Mouse (Mus musculus): ENCODE data around the gene Nppc. TPM values are rescaled to one million over a fixed set of nuclear protein-coding genes. Genes with fewer than 3 reads are reported as not detected.

The Nppc gene
- 0.55 and 0.67 TPM in 2 replicates for polyA plus RNA-seq (2014; fragmentation: Nextera tagmentation; extraction: Ambion mirVana)

DNA sequence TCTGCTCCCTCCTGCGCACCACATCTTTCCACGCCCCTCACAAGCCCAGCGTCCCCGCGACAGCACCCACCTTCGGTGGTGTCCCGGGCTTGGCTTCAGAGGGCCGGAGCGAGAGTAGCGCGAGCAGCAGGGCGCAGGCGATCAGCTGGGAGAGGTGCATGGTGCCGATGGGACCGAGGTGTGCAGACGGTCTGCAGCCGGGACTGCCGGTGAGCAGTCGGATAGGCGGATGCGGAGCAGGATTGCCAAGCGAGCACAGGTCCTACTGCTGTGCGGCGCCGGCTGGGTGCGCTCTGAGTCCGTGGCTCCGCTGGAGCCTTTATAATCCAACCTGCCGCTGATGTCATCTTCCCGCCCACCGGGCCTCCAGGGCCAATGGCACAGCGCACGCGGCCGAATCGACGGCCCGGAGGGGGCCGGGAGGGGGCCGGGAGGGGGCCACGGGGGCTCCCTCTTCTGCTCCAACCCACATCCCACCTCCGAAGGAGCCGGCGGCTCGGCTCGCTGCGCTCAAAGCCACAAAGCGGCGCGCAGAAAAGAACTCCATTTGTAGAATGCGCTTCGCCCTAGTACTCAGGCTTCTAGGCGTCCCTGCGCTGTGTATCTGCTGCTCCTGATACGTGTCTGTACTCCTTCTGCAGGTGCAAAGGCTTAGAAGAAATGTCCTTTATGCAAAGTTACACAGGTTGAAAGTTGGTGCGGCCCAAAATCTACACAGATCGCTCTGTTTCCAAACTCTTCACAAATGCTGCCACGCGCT lies at the start of gene Nppc:
Nppc (minus strand) TSS at position 293 of the 760 bp plus-strand sequence.
- Histone ChIP-seq H3K4me1 (ENCODE audit: control insufficient read depth, insufficient read depth, low read length) (0 out of 2 replicates have a peak, but pooled peaks cover 2% of the 10 kb centered on the region), H3K9ac (ENCODE audit: low read length) (peak within 1 kb of the TSS; percentile 27; the same call in 1 of the 2 replicates), H3K27me3 (ENCODE audit: control insufficient read depth, insufficient read depth, low read length) (peaks cover 36% of the 10 kb centered on the region), H3K9me3 (ENCODE audit: control insufficient read depth, low read length) (no peaks in the 10 kb centered on the region), H3K36me3 (ENCODE audit: control insufficient read depth, insufficient read depth, low read length) (no peaks in the 10 kb centered on the region), H3K4me2 (ENCODE audit: low read depth, severe bottlenecking) (peak within 1 kb of the TSS; percentile 98), H3K27ac (replicated peaks; ENCODE audit: low read depth, low read length) (no peak within 1 kb of the TSS), H3K4me3 (ENCODE audit: low read depth, low read length) (peak within 1 kb of the TSS; percentile 48)
- DNase-seq (ENCODE audit: low spot score) (peak; percentile 78), ATAC-seq (ENCODE audit: insufficient number of reproducible peaks, low FRiP score, low TSS enrichment, low read depth) (peak; percentile 88)
- 4% methylated on average over 56 of the region's 59 CpGs for WGBS

DNA sequence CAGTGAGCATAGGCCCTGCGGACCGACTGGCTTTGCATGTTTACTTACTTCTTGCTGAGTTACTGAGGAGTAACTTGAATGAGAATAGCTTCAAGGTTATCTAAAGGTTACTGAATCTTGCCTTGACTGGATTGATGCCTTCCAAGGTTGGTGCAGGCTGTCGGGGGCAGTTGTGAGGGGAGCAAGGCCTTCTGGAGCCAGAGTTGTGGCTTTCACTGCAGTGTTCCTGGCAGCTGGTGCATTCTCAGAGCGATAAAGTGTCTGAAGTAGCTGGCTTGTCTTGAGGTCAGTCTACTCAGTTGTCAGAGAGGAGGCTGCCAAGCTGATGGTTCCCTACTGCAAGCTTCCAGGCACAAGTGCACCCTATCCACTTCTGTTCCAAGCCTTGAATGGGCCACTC lies 49.0 kb upstream of the Nppc start:
- H3K4me3 ChIP-seq (ENCODE audit: low read depth, low read length), result no peak overlapping the region

DNA sequence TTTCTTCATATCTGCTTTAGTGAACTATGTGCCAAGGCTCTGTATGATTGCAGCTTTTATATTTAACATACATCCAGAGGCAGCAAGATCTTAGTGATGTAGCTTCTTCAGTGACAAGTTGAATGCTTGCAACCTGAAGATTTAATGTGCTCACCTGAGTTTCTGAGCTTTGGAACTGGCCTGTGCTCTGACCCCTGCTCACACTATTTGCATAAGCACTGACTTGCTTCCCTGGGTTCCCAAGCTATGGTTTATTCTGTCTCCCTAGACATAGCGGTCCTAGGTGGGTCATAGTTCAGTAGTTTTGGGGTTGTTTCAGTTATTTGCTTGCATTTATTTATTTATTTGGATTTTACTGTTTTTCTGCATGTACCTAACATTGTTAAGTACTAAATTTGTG lies 47.8 kb upstream of the Nppc start:
- Histone ChIP-seq H3K4me3 (ENCODE audit: low read depth, low read length) (no peak overlapping the region), H3K36me3 (ENCODE audit: control insufficient read depth, insufficient read depth, low read length) (no peaks in the 10 kb centered on the region), H3K27me3 (ENCODE audit: control insufficient read depth, insufficient read depth, low read length) (no peaks in the 10 kb centered on the region), H3K27ac (replicated peaks; ENCODE audit: low read depth, low read length) (no peak overlapping the region), H3K9me3 (ENCODE audit: control insufficient read depth, low read length) (no peaks in the 10 kb centered on the region), H3K9ac (ENCODE audit: low read length) (no peak overlapping the region), H3K4me1 (ENCODE audit: control insufficient read depth, insufficient read depth, low read length) (no peaks in the 10 kb centered on the region), H3K4me2 (ENCODE audit: low read depth, severe bottlenecking) (no peak overlapping the region)
- WGBS, result 89% methylated on average over 1 of the region's 1 CpGs
- DNase-seq (ENCODE audit: low spot score) (no peak), ATAC-seq (ENCODE audit: insufficient number of reproducible peaks, low FRiP score, low TSS enrichment, low read depth) (no peak)

More for the DNA sequence above, 49.0 kb upstream of the Nppc start:
- DNase-seq (ENCODE audit: low spot score) (no peak), ATAC-seq (ENCODE audit: insufficient number of reproducible peaks, low FRiP score, low TSS enrichment, low read depth) (no peak)
- Histone ChIP-seq H3K9ac (ENCODE audit: low read length) (no peak overlapping the region), H3K4me2 (ENCODE audit: low read depth, severe bottlenecking) (no peak overlapping the region), H3K4me1 (ENCODE audit: control insufficient read depth, insufficient read depth, low read length) (no peaks in the 10 kb centered on the region), H3K9me3 (ENCODE audit: control insufficient read depth, low read length) (no peaks in the 10 kb centered on the region), H3K27me3 (ENCODE audit: control insufficient read depth, insufficient read depth, low read length) (no peaks in the 10 kb centered on the region), H3K27ac (replicated peaks; ENCODE audit: low read depth, low read length) (no peak overlapping the region), H3K36me3 (ENCODE audit: control insufficient read depth, insufficient read depth, low read length) (no peaks in the 10 kb centered on the region)
- WGBS, result 85% methylated on average over 4 of the region's 4 CpGs

DNA sequence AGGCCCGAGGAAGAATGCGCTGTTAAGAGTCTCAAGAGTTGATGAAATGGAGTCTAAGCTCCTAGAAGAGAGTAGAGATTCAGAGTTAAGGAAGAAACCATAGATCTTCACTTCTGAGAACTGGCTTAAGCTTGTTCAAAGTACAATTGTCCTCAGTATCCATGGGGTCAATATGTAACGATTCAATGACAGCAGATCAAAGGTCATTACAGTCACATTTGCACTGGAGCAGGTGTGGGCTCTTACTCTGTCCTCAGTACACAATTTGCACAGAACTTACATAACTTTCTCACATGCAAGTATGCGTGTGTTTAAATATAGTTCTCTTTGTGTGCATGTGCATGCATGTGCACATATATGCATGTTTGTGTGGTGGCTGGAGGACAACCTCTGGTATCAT lies 42.7 kb upstream of the Nppc start:
- ATAC-seq (ENCODE audit: insufficient number of reproducible peaks, low FRiP score, low TSS enrichment, low read depth), result no peak
- no peaks in the 10 kb centered on the region for H3K9me3 ChIP-seq (ENCODE audit: control insufficient read depth, low read length)
- H3K4me1 ChIP-seq (ENCODE audit: control insufficient read depth, insufficient read depth, low read length), result no peaks in the 10 kb centered on the region
- H3K27me3 ChIP-seq (ENCODE audit: control insufficient read depth, insufficient read depth, low read length), result no peaks in the 10 kb centered on the region
- H3K4me3 ChIP-seq (ENCODE audit: low read depth, low read length), result no peak overlapping the region
- no peak overlapping the region for H3K4me2 ChIP-seq (ENCODE audit: low read depth, severe bottlenecking)
- DNase-seq (ENCODE audit: low spot score), result no peak
- WGBS, result 88% methylated on average over 4 of the region's 4 CpGs
- H3K36me3 ChIP-seq (ENCODE audit: control insufficient read depth, insufficient read depth, low read length), result no peaks in the 10 kb centered on the region
- no peak overlapping the region for H3K27ac ChIP-seq (replicated peaks; ENCODE audit: low read depth, low read length)
- no peak overlapping the region for H3K9ac ChIP-seq (ENCODE audit: low read length)

DNA sequence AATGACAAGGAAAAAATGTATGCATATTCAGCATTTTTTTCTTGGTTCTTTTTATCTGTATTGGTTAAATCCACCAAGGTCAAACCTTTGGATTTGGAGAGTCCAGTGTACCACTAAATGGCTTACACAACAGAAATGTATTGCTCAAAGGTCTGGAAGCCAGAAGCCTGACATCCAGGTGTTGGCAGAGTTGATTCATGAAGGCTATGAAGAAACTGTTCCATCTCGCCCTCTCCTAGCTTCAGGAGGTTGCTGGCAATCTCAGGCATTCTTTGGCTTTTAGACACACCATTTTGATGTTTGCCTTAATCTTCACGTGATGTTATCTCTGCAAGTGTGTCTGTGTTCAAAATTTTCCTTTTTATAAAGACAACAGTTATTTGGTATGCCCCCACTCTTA lies 41.7 kb upstream of the Nppc start:
- Histone ChIP-seq H3K4me1 (ENCODE audit: control insufficient read depth, insufficient read depth, low read length) (no peaks in the 10 kb centered on the region), H3K36me3 (ENCODE audit: control insufficient read depth, insufficient read depth, low read length) (no peaks in the 10 kb centered on the region), H3K4me2 (ENCODE audit: low read depth, severe bottlenecking) (no peak overlapping the region), H3K4me3 (ENCODE audit: low read depth, low read length) (no peak overlapping the region), H3K9ac (ENCODE audit: low read length) (no peak overlapping the region), H3K9me3 (ENCODE audit: control insufficient read depth, low read length) (no peaks in the 10 kb centered on the region), H3K27ac (replicated peaks; ENCODE audit: low read depth, low read length) (no peak overlapping the region), H3K27me3 (ENCODE audit: control insufficient read depth, insufficient read depth, low read length) (no peaks in the 10 kb centered on the region)
- ATAC-seq (ENCODE audit: insufficient number of reproducible peaks, low FRiP score, low TSS enrichment, low read depth) (no peak), DNase-seq (ENCODE audit: low spot score) (no peak)
- WGBS, result 88% methylated on average over 2 of the region's 2 CpGs

DNA sequence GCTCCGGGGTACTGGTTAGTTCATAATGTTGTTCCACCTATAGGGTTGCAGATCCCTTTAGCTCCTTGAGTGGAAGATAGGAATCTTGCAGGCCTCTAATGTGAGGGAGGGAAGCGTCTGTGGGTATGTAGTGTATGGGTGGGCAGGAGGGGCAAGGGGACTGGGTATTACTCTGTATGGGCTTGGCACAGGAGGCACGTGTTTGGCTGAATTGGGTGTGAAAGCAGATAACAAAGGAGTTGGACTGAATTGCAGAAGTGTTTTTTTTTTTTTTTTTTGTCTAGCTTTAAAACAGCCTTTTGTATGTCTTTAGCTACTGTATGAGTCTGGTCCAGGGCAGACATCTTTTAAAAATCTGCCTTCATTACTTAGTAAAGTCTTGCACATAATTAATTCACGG lies 39.2 kb upstream of the Nppc start:
- no peaks in the 10 kb centered on the region for H3K4me1 ChIP-seq (ENCODE audit: control insufficient read depth, insufficient read depth, low read length)
- H3K9ac ChIP-seq (ENCODE audit: low read length), result no peak overlapping the region
- H3K36me3 ChIP-seq (ENCODE audit: control insufficient read depth, insufficient read depth, low read length), result no peaks in the 10 kb centered on the region
- ATAC-seq (ENCODE audit: insufficient number of reproducible peaks, low FRiP score, low TSS enrichment, low read depth) (no peak), DNase-seq (ENCODE audit: low spot score) (no peak)
- H3K27me3 ChIP-seq (ENCODE audit: control insufficient read depth, insufficient read depth, low read length), result no peaks in the 10 kb centered on the region
- no peak overlapping the region for H3K4me2 ChIP-seq (ENCODE audit: low read depth, severe bottlenecking)
- H3K4me3 ChIP-seq (ENCODE audit: low read depth, low read length), result no peak overlapping the region
- WGBS, result 87% methylated on average over 4 of the region's 4 CpGs
- no peak overlapping the region for H3K27ac ChIP-seq (replicated peaks; ENCODE audit: low read depth, low read length)
- no peaks in the 10 kb centered on the region for H3K9me3 ChIP-seq (ENCODE audit: control insufficient read depth, low read length)

DNA sequence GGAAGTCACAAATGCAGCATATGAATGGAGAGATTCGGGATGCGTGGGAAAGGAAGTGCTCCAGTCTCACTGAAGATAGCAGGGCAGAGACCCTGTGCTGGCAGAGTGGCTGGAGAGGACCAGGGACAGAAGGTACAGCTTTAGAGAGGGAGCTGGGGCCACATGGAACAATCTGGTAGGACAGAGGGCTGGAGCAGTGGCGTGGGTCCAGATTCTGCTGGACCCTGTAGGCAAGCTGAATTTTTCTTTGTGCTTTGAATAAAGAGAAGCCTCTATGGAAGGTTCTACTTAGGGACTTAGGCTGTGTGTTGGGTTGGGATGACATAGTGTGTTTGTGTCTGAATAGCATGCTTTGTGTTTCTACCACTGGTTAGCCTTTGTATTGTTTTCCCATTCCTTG lies 35.1 kb upstream of the Nppc start:
- ATAC-seq (ENCODE audit: insufficient number of reproducible peaks, low FRiP score, low TSS enrichment, low read depth) (no peak), DNase-seq (ENCODE audit: low spot score) (no peak)
- Histone ChIP-seq H3K9me3 (ENCODE audit: control insufficient read depth, low read length) (no peaks in the 10 kb centered on the region), H3K4me3 (ENCODE audit: low read depth, low read length) (no peak overlapping the region), H3K36me3 (ENCODE audit: control insufficient read depth, insufficient read depth, low read length) (no peaks in the 10 kb centered on the region), H3K27ac (replicated peaks; ENCODE audit: low read depth, low read length) (no peak overlapping the region), H3K4me2 (ENCODE audit: low read depth, severe bottlenecking) (no peak overlapping the region), H3K4me1 (ENCODE audit: control insufficient read depth, insufficient read depth, low read length) (no peaks in the 10 kb centered on the region), H3K9ac (ENCODE audit: low read length) (no peak overlapping the region), H3K27me3 (ENCODE audit: control insufficient read depth, insufficient read depth, low read length) (no peaks in the 10 kb centered on the region)
- 84% methylated on average over 3 of the region's 3 CpGs for WGBS

DNA sequence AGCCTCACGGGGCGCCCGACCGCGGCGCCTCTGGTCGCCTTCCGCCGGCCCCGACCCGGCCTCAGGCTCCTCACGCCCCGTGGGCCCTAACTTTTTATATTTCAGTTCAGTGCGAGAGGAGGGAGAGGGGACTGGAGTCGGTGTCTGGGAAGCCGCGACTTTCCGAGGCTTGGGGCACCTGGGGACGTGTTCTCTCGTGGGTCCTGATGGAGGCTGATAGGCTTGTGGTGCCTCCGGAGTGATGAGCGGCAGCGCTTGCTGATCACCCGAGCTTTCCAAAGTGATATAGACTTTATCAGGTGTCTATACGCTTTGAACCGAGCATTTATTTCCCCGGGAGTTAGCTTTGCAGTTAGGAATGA lies 33.6 kb upstream of the Nppc start:
- Histone ChIP-seq H3K27me3 (ENCODE audit: control insufficient read depth, insufficient read depth, low read length) (no peaks in the 10 kb centered on the region), H3K27ac (replicated peaks; ENCODE audit: low read depth, low read length) (peak overlapping the region; percentile 89), H3K4me3 (ENCODE audit: low read depth, low read length) (peak overlapping the region; percentile 92), H3K9me3 (ENCODE audit: control insufficient read depth, low read length) (no peaks in the 10 kb centered on the region), H3K9ac (ENCODE audit: low read length) (peak overlapping the region; percentile 97), H3K4me2 (ENCODE audit: low read depth, severe bottlenecking) (peak overlapping the region; percentile 78), H3K36me3 (ENCODE audit: control insufficient read depth, insufficient read depth, low read length) (no peaks in the 10 kb centered on the region), H3K4me1 (ENCODE audit: control insufficient read depth, insufficient read depth, low read length) (no peaks in the 10 kb centered on the region)
- ATAC-seq (ENCODE audit: insufficient number of reproducible peaks, low FRiP score, low TSS enrichment, low read depth) (no peak), DNase-seq (ENCODE audit: low spot score) (no peak)
- 0% methylated on average over 26 of the region's 27 CpGs for WGBS
